Mouse (Mus musculus) heart, embryonic 15.5 days (tissue): ENCODE data around the gene Peli2. TPM values are rescaled to one million over a fixed set of nuclear protein-coding genes. Genes with fewer than 3 reads are reported as not detected.

ENCODE experiments used
- ATAC-seq: fragments of 200-750 bp; cut with Nextera tagmentation; replicated peaks from 2 replicates; pipeline ENCODE4 v1.8.0; 2017; ENCODE audit warnings: low read depth, moderate TSS enrichment; ENCODE audit not compliant: insufficient number of reproducible peaks, insufficient read depth, low FRiP score
- H3K27ac ChIP-seq: fragments of 300-500 bp; sonication (generic); 2 replicates; pipeline ENCODE4 v1.5.1; 2015; ENCODE audit warnings: mild to moderate bottlenecking, inconsistent platforms
- H3K27me3 ChIP-seq: fragments of 300-500 bp; sonication (generic); 2 replicates; pipeline ENCODE4 v1.6.1; 2015; ENCODE audit warnings: inconsistent platforms
- H3K36me3 ChIP-seq: fragments of 300-500 bp; sonication (generic); 2 replicates; pipeline ENCODE4 v1.6.1; 2015; ENCODE audit warnings: mild to moderate bottlenecking, inconsistent platforms
- H3K4me1 ChIP-seq: fragments of 300-500 bp; sonication (generic); replicated peaks from 2 replicates; pipeline ENCODE4 v1.6.1; 2015; ENCODE audit warnings: inconsistent platforms
- H3K4me2 ChIP-seq: fragments of 300-500 bp; sonication (generic); 2 replicates; pipeline ENCODE4 v1.6.1; 2015; ENCODE audit warnings: inconsistent platforms, mild to moderate bottlenecking, moderate library complexity
- H3K4me3 ChIP-seq: fragments of 300-500 bp; sonication (generic); 2 replicates; pipeline ENCODE4 v1.5.1; 2015; ENCODE audit warnings: mild to moderate bottlenecking, inconsistent platforms
- H3K9ac ChIP-seq: fragments of 300-500 bp; sonication (generic); 2 replicates; pipeline ENCODE4 v1.6.1; 2015; ENCODE audit warnings: mild to moderate bottlenecking, inconsistent platforms
- H3K9me3 ChIP-seq: fragments of 300-500 bp; sonication (generic); replicated peaks from 2 replicates; pipeline ENCODE4 v1.6.1; 2016; ENCODE audit warnings: inconsistent platforms
- WGBS: fragments of 180-500 bp; shearing (Covaris S2); methylation state at CpG from one replicate; pipeline ENCODE4 v1.1.7; 2015; ENCODE audit warnings: mixed read lengths; 5-methylcytosine and 5-hydroxymethylcytosine counted together
- polyA plus RNA-seq: library from polyadenylated mRNA; unstranded; fragments of >200 nt; fragmentation: Nextera tagmentation; extraction: Ambion mirVana; gene quantifications from 2 replicates; pipeline ENCODE4 v1.2.1, GENCODE M21; 2015

Peli2 gene
- polyA plus RNA-seq, 1 experiment from 2014 or later, result 2.3 TPM

- H3K27me3 ChIP-seq, result peaks cover 39% of the 10 kb centered on the region
- H3K36me3 ChIP-seq, result no peaks in the 10 kb centered on the region
- no peak overlapping the region for H3K4me3 ChIP-seq
- no peak overlapping the region for H3K4me2 ChIP-seq
- H3K4me1 ChIP-seq, result peaks cover 26% of the 10 kb centered on the region
- no peak overlapping the region for H3K27ac ChIP-seq
- H3K9me3 ChIP-seq, result no peaks in the 10 kb centered on the region
- 77% methylated on average over 3 of the region's 3 CpGs for WGBS
- no peak overlapping the region for H3K9ac ChIP-seq
- ATAC-seq, result no peak
These were observed 18.8 kb downstream of the Peli2 start for GRCm38 (mm10) chr14:48139409-48139808.

DNA sequence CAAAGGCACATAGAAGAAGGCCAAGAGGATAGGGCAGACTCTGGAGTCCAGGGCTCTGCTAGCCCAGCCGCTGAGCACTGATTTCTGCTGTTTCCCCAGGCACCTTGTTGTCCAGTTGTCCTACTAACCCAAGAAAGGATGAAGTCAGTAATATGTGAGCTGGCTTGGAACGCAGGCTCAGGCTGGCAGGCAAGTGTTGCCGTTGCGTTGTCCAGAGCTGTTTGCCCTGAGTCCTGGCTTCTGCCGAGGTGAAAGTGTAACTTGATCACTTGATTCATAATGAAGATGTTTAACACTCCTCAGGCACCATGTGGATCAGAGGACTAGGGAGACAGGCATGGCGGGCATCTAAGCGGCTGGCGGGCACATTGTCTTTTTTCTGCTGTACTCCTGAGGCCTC lies 21.1 kb downstream of the Peli2 start:
- Histone ChIP-seq H3K9me3 (no peaks in the 10 kb centered on the region), H3K9ac (no peak overlapping the region), H3K4me1 (peaks cover 16% of the 10 kb centered on the region), H3K36me3 (no peaks in the 10 kb centered on the region), H3K27me3 (peaks cover 28% of the 10 kb centered on the region), H3K4me3 (no peak overlapping the region), H3K27ac (no peak overlapping the region), H3K4me2 (no peak overlapping the region)
- no peak for ATAC-seq
- 72% methylated on average over 8 of the region's 8 CpGs for WGBS

GRCm38 (mm10) chr14:48142696-48143095 lies 22.1 kb downstream of the Peli2 start:
- peaks cover 26% of the 10 kb centered on the region for H3K27me3 ChIP-seq
- no peak overlapping the region for H3K4me2 ChIP-seq
- no peak overlapping the region for H3K27ac ChIP-seq
- no peak overlapping the region for H3K4me3 ChIP-seq
- no peaks in the 10 kb centered on the region for H3K36me3 ChIP-seq
- no peak overlapping the region for H3K9ac ChIP-seq
- WGBS, result 73% methylated on average over 10 of the region's 10 CpGs
- peaks cover 13% of the 10 kb centered on the region for H3K4me1 ChIP-seq
- ATAC-seq, result no peak
- H3K9me3 ChIP-seq, result no peaks in the 10 kb centered on the region

- no peak for ATAC-seq
These were observed 22.5 kb downstream of the Peli2 start for GRCm38 (mm10) chr14:48143141-48143540.

DNA sequence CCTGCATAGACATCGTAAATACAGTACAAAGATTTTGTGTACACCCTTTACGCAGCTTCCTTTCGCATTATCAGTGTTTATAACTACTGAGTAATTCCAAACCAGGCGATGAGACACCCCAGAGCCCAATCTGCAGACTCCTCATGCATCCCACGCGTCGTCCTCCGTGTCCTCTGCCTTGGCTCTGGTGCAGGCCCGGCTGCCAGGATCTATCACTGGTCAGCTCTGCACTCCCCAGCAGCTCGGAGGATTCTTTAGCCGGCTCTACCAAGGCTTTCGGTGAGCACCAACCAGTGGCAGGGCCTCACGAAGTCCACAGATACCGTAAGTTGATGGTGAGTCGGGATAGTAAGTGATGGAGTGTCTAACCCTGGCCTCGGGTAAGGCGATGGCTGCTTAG lies 23.7 kb downstream of the Peli2 start:
- Histone ChIP-seq H3K4me3 (no peak overlapping the region), H3K9me3 (no peaks in the 10 kb centered on the region), H3K4me1 (peaks cover 13% of the 10 kb centered on the region), H3K9ac (no peak overlapping the region), H3K4me2 (no peak overlapping the region), H3K27me3 (peaks cover 26% of the 10 kb centered on the region), H3K27ac (no peak overlapping the region), H3K36me3 (no peaks in the 10 kb centered on the region)
- WGBS, result 52% methylated on average over 17 of the region's 17 CpGs
- no peak for ATAC-seq

More at GRCm38 (mm10) chr14:48143141-48143540, 22.5 kb downstream of the Peli2 start:
- no peaks in the 10 kb centered on the region for H3K9me3 ChIP-seq
- H3K4me2 ChIP-seq, result no peak overlapping the region
- H3K27me3 ChIP-seq, result peaks cover 26% of the 10 kb centered on the region
- peaks cover 13% of the 10 kb centered on the region for H3K4me1 ChIP-seq
- H3K4me3 ChIP-seq, result no peak overlapping the region
- H3K36me3 ChIP-seq, result no peaks in the 10 kb centered on the region
- 51% methylated on average over 4 of the region's 4 CpGs for WGBS
- H3K27ac ChIP-seq, result no peak overlapping the region
- no peak overlapping the region for H3K9ac ChIP-seq

GRCm38 (mm10) chr14:48147688-48148087 lies 27.1 kb downstream of the Peli2 start:
- Histone ChIP-seq H3K9me3 (no peaks in the 10 kb centered on the region), H3K27me3 (peaks cover 7% of the 10 kb centered on the region), H3K9ac (no peak overlapping the region), H3K4me3 (no peak overlapping the region), H3K4me1 (peaks cover 13% of the 10 kb centered on the region), H3K27ac (no peak overlapping the region), H3K4me2 (no peak overlapping the region), H3K36me3 (no peaks in the 10 kb centered on the region)
- ATAC-seq, result no peak
- WGBS, result 84% methylated on average over 6 of the region's 6 CpGs

DNA sequence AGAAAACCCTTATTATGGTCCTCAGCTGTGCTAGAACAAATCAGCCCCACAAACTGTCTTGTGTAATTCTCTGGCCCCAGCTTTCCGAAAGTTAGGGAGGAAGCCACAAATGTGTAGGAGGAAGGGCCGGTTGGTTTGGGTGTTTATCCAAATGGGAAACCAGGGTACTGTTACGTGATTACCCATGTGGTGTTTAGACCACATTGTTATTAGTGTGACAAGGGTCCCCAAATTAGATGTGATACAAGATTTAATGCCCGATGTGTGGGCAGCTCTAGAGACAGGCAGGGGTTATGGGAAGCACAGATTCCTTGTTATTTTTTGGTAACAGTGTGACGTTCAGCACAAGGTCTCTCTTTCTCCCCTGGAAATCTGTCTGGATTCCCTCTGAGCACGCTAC lies 28.0 kb downstream of the Peli2 start:
- ATAC-seq, result no peak
- Histone ChIP-seq H3K4me2 (no peak overlapping the region), H3K27ac (no peak overlapping the region), H3K36me3 (no peaks in the 10 kb centered on the region), H3K9ac (no peak overlapping the region), H3K4me3 (no peak overlapping the region), H3K27me3 (peaks cover 7% of the 10 kb centered on the region), H3K4me1 (peaks cover 7% of the 10 kb centered on the region), H3K9me3 (no peaks in the 10 kb centered on the region)
- WGBS, result 75% methylated on average over 6 of the region's 6 CpGs

- Histone ChIP-seq H3K36me3 (no peaks in the 10 kb centered on the region), H3K4me2 (no peak overlapping the region), H3K9me3 (no peaks in the 10 kb centered on the region), H3K4me1 (peaks cover 1% of the 10 kb centered on the region; the same call in 1 of the 2 replicates), H3K27me3 (peaks cover 6% of the 10 kb centered on the region), H3K4me3 (no peak overlapping the region), H3K27ac (no peak overlapping the region), H3K9ac (no peak overlapping the region)
- 82% methylated on average over 9 of the region's 9 CpGs for WGBS
- no peak for ATAC-seq
These were observed 28.7 kb downstream of the Peli2 start for GRCm38 (mm10) chr14:48149351-48149750.

DNA sequence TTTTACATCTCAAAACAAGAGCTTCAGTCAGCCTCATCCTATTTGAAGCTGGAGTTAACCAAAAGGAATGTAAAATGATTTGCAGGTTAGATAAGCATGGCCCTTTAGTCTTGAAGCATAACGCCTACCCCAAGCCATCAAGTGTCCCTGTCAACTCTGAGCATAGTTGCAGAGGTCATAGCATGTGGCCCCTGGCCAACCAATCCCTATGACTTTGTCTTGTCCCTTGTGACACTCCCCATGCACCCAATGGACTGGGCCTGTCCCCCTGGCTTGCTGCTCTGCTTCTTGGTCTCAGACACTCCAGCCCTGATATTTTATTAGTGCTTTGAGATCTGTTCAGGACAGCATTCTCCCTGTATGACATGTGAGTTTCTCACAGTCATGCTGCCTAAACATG lies 30.3 kb downstream of the Peli2 start:
- ATAC-seq, result no peak
- H3K27ac ChIP-seq, result no peak overlapping the region
- peaks cover 3% of the 10 kb centered on the region; the same call in 1 of the 2 replicates for H3K27me3 ChIP-seq
- H3K9me3 ChIP-seq, result no peaks in the 10 kb centered on the region
- WGBS, result 74% methylated on average over 1 of the region's 1 CpGs
- H3K4me2 ChIP-seq, result no peak overlapping the region
- no peak overlapping the region for H3K4me3 ChIP-seq
- H3K36me3 ChIP-seq, result no peaks in the 10 kb centered on the region
- H3K4me1 ChIP-seq, result no peaks in the 10 kb centered on the region
- H3K9ac ChIP-seq, result no peak overlapping the region

- ATAC-seq, result no peak
- Histone ChIP-seq H3K27ac (no peak overlapping the region), H3K36me3 (no peaks in the 10 kb centered on the region), H3K9ac (no peak overlapping the region), H3K4me1 (no peaks in the 10 kb centered on the region), H3K4me2 (no peak overlapping the region), H3K27me3 (peaks cover 3% of the 10 kb centered on the region; the same call in 1 of the 2 replicates), H3K9me3 (no peaks in the 10 kb centered on the region), H3K4me3 (no peak overlapping the region)
- WGBS, result 61% methylated on average over 2 of the region's 2 CpGs
These were observed 30.9 kb downstream of the Peli2 start for GRCm38 (mm10) chr14:48151554-48151953.

DNA sequence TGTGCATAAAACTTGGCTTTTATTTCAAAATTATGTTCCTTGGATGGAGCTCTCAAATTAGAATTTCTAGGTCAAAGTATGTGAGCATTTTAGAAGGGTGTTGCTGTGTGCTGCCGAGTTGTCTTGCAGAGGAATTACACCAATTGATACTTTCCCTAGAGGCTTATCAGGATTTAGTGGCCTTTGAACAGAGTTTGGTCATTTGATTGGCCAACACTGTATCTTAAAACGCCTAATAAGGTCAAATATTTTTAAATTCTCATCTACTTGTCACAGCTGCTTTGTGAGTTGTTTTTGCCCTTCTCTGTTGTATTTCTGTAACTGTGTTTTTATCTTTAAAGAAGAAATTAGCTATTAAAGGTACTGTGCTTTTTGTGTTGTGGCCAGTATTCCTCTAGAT lies 32.4 kb downstream of the Peli2 start:
- Histone ChIP-seq H3K27ac (no peak overlapping the region), H3K4me2 (no peak overlapping the region), H3K27me3 (no peaks in the 10 kb centered on the region; the same call in 1 of the 2 replicates), H3K9ac (no peak overlapping the region), H3K36me3 (no peaks in the 10 kb centered on the region), H3K4me3 (no peak overlapping the region), H3K4me1 (no peaks in the 10 kb centered on the region), H3K9me3 (no peaks in the 10 kb centered on the region)
- WGBS, result 66% methylated on average over 2 of the region's 2 CpGs
- ATAC-seq, result no peak

- 67% methylated on average over 5 of the region's 5 CpGs for WGBS
- H3K27me3 ChIP-seq, result no peaks in the 10 kb centered on the region; the same call in 1 of the 2 replicates
- H3K4me3 ChIP-seq, result no peak overlapping the region
- H3K4me2 ChIP-seq, result no peak overlapping the region
- ATAC-seq, result no peak
- H3K36me3 ChIP-seq, result no peaks in the 10 kb centered on the region
- no peaks in the 10 kb centered on the region for H3K4me1 ChIP-seq
- H3K9me3 ChIP-seq, result no peaks in the 10 kb centered on the region
- H3K27ac ChIP-seq, result no peak overlapping the region
- no peak overlapping the region for H3K9ac ChIP-seq
These were observed 33.4 kb downstream of the Peli2 start for GRCm38 (mm10) chr14:48153865-48154511.
